Mouse (Mus musculus): ENCODE measurements at regions not wholly inside any gene's neighbourhood (a gene's known extent, or its start where the extent isn't known, plus 50 kb on each side); places are given as distances from the start of the nearest gene placed in this dataset.
A peak's percentile ranks its signal among the peaks of the same experiment; 100 is the strongest.

DNA sequence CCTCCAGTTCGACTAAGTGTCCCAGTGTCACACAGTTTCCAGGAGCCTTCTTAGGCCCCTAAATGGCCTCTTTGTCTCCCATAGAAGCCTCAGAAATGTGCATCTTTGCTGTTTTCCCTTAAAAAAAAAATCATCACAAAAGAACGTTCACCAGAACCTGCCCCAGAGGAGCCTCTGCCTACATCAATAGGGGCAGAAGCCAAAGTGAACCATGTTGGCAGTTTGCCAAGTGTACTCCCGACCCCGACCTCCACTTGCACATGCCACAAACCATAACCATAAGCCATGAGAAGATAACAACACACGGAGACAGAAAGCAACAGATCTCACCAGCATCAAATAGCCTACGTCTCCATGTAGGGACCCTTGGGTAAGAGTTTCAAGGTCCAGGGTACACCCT, 388.4 kb downstream of the Nedd1 start:
- no peak for DNase-seq

DNA sequence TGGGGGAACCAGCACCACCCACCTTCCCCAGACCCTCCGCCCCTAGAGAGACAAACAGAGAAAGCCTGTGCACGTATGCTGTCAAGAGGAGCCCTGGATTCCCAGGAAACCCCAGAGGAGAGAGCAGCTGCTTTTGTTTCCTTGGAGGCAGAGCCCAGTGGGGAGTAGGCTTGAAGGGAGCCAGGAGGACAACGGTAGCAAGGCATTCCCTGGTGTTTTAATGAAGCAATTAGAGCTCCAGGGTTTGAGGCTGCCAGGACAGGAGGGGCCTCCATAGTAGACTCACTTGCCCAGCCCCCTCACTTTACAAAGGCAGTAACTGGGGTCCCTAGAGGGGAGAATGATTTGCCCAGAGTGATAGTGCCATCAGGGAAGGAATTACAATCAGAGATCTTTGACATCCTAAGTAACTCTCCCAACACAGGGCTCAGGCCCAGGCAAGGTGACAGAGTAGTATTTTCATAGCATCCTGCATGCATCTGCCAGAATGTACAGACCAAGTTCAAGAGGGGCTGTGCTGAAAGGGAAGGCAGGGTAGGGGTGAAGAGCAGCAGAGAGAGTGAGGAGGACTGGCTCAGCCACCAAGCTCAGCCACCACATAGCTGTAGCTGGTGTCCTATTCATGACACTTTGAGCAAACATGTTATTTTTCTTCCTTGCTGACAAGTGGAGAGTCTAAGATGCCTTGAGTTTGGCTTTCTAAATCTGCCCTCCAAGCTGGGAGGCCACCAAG, 389.0 kb downstream of the Nedd1 start:
- peak in 1 of 2 experiments; percentile 28 for DNase-seq

DNA sequence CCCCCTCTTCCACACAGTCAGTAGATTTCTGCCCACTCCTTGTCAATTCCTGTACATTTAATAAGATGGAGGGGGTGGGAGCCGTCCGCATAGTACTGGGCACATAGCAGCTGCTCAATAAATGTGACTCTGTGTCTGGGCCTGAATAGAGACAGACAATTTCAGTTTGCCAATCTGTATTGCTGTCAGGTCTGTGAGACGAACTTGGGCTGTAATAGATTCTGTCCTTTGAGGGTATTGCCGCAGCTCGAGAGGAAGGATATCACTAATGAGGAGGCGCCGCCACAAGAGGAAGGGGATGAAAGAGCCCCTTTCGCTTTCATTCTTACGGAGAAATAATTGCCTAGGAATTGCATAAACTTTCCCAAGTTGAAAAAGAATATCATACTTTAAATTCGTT, 392.1 kb downstream of the Nedd1 start:
- DNase-seq = no peak

DNA sequence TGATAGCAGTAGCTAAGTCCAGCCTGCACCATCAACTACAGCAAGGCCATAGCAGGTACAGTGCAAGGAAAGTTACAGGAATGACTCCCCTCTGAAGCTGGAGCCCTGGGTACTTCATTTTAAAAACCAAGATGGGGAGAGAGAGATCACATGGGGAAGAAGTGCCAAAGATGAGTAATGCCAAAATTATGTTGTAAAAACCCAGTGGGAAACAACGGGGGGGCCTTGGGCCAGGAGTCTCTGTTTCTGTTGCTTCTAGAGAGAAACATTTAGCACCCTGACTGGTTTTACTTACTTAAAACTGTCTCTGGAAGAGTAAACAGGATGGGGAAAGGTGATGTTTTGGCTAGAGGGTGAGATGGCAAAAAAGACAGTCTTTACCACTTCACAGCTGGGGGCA, 392.6 kb downstream of the Nedd1 start:
- no peak for DNase-seq

DNA sequence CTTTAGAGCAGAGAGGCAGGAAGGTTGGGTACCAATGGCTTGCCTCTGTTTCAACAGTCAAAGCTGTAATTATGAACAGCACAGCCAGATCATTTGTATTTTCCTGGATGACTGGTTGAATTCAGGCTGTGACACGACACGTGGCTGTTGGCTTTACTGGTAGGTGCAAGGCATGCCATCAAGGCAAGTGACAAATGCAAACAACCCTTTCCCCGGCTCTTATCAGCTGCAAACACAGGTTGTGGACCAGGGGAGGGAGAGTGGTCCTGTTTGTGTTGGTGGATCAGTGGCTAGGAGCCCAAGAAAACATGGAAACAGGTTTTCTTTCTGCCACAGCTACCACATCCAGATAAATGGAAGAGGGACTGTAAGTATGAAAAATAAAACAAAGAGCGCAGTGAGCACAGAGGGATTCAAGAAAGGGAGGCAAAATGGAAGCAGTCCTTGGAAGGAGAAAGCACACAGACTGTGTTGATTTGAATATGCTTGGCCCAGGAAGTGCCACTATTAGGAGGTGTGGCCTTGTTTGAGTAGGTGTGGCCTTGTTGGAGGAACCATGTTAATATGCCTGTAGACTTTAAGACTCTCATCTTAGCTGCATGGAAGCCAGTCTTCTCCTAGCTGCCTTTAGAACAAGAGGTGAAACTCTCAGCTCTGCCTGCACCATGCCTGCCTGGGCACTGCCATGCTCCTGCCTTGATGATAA, 396.8 kb downstream of the Nedd1 start:
- DNase-seq = no peak

DNA sequence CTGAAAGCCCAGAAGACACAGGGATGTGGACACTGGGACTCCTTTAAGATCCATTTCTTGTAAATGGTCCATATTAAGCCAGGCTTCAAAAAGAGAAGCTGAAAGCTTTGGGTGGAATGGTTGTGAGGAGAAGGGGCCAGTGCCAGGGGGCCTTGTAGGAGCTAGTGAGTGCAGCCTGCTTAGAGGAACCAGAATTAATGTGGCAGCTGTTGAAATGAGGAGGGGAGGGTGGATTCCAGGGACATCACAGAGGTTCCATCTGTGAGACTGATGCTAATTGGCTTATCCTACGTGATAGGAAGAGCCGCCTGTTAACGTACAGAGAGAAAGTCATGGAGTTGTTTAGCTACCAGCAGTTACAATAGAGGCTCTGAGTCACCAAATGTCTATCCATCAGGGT, 407.6 kb downstream of the Nedd1 start:
- DNase-seq = no peak

DNA sequence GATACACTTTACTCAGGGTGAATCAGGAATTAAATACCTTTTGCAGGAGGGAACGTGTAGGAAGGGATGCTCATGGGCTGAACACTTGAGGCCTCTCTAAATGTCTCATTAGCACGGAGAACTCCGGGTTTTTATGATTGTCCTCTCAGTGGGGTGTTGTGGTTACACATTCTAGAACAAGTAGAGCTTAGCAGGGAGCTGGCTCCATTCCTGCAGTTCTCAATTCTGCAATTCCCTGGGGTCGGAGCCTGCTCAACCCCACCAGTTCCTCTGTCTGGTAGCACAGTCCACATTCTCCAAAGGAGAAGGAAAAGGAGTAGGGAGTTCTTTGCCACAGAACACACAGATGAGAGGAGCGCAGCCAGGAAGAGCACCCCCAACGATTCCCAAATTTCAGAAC, 409.9 kb downstream of the Nedd1 start:
- DNase-seq = no peak

DNA sequence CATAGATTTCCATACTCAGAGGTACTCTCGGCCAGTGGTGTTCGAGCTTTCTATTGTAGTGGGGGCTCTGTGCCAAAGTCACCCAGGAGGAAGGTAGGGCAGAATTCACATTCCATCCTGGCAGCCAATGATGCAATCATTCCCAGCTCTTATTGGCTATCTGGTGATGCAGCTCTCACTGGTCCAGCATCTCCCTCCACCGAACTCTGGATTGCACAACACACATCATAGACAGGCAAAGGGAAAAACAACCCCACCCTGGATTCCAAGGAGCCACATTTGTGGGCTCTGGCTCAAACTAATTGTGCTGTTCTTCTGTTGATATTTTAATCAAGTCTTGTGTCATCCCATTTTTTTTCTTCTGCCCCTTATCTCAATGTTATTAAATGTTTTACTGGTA, 413.6 kb downstream of the Nedd1 start:
- DNase-seq = no peak

DNA sequence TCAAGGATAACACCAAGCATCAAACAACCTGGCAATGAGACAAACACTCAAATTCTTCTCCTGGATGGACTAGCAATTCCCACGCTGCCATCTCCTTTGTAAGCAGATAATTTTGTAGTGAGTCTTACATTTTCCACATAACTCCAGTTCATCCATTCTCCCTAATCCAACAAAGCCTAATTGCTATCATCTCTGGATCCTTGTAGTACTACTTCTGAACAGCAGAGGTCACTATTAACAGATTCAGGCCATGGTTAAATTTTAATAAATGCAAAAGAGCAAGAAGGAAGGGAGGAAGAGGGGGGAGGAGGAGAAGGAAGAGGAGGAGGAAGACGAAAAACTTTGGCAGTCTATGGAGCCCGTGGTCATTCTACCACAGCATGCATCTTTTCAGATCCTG, 414.4 kb downstream of the Nedd1 start:
- DNase-seq = no peak

DNA sequence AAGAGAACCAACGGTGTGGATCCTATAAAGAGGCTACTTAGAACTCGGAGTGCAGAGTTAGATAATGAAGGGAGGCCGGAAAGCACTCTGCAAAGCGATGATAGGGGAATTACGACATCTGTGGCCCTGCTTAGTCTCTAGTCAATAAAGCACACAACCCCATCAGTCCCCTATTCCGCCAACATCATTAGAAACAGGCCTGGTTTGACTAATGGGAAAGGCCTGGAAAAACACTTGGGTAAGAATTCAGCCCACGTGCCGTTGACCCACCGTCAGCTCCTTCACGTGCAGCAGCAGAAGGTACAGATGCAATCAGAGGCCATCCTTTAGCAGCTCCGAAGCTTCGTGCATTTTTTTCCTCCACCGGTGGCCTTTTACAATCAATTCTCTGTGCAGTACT, 423.5 kb downstream of the Nedd1 start:
- DNase-seq = no peak

DNA sequence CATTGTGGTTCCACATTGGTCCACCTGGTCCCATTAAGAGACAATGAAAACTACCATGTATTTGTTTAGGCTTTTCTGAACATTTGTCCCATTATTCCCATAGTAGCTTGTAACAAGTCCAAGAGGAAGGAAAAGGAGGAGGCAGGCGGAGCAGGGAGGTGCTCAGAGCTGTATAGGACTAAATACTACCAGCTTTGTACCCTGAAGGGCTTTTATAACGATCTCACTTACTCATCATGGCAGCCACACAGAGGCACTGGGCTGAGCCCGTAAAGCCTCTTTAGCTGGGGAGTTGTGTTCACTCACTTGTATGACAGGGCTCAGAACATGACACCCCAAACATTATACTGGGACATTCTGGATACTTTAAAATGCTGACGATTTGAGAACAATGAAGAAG, 425.4 kb downstream of the Nedd1 start:
- DNase-seq = no peak

DNA sequence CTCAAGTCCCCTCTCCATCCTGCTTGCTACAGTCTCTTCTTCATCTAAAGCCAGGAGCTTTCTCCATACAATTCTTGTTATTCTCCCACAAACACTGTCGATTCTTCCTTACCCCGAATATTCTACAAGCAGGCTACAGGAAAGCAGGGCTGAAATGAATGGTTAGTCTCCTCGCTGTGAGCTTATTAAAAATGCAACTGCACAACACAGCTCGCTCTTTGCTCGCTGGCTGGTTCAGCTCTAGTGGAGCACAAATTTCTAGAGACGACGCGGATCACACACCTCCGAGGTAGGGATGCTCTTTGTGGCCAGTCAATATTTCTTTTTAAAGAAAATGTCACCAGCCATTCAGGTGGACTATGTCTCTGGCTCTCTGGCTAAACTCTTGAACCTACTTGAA, 425.9 kb downstream of the Nedd1 start:
- DNase-seq = no peak

DNA sequence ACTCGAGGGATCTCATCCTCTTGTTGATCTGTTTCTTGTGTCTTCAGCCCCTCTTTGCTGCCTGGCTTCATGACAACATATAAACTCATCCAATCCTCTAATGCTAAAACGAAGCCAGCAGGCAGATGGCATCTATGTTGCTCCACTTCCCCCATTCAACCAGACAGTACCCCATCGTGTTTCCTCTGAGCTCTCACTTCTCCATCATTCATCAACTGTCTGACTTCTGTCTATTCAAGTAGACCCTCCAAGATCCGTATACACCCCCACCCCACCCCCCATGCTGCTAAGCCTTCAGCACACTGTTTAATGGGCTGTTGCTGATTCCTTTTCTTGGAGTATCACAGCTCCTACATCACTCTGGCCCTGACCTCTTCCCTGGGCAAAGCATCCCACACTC, 429.0 kb downstream of the Nedd1 start:
- DNase-seq = no peak

DNA sequence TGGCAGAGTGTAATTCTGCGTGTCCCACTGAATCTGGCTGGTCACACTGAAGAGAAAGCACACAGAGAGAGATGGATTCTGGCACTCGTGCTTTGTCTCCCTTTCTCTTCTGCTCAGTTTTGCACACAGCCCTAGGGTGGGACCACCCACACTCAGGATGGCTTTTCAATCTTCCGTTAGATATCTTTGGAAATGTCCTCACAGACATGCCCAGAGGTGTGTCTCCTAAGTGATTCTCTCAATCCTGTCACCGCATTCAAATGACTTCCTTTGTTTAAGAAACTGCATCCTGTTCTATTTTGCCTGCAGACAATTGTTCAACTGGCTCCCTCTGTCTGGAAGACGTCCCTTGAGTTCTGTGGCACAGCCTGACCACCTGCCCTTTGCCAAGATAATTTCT, 433.0 kb downstream of the Nedd1 start:
- DNase-seq = no peak

DNA sequence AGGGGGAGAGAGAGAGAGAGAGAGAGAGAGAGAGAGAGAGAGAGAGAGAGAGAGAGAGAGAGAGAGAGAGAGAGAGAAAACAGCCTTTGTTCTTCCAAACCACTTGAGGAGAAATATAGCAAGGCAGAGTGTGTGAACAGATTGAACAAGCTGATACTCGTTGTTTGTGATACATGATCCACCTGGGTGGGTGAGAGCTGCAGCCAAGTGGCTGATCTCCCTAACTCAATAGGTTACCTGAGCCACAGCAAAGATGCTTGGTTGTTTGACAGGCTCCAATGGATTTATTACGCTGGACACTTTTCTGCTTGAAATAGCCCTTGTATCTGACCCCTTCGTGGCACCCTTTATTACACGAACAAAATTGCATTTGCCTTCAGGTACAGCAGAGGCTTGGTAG, 438.0 kb downstream of the Nedd1 start:
- DNase-seq = no peak

DNA sequence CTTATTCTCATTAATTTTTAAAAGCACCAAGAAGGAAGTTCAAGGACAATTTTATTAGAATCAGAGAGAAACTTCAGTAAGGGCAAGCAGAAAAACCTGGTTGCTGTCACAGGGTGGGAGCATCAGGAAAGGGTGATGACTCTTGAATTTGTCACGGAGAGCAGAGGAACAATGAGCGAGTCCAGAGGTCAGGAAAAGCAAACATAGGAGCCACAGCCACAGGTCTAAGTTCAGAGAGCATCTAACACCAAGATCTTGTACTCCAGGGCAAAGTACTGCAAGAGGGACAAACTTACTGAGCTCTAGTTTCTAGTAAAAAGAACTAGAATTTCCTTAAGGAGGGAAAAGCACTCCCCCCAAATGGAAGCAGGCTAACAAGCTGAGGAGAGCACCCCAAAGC, 444.2 kb downstream of the Nedd1 start:
- DNase-seq = no peak

DNA sequence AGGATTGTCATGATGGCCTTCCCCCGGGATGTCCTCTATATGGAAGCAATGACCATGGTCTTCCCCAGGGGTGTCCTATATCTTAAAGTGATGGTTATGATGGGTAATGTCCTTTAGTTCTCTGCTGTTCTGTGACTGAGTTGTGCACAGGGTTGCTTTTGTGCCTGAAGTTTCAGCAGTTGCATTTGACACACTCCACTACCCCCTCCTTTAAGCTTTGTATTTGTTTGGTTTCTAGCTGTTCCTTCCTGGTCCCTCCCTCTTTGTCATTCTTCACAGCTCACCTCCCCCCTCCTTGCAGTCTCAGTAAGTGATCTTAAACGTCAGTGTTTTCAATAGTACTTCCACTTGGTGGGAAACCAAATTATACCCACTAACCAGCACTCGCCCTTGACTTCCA, 464.4 kb downstream of the Nedd1 start:
- no peak for DNase-seq

DNA sequence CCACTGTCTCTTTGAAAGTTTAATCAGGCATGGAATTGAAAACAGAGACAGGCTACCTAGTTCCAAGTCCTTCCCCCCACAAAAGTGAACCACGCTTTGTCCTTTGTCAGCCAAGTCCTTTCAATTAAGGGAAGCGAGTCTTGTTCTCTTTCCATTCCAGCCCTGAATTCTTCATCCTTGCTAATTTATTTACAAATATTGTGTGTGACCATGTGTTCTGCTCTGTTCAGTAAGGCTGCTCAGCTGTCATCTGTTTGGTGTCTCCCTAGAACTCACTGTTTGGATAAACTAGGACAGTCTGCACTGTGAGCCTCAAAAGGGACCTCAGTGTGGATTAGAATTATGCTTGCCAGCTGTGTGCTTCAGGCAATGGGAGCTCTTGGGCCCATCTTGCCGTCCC, 473.6 kb downstream of the Nedd1 start:
- no peak for DNase-seq

DNA sequence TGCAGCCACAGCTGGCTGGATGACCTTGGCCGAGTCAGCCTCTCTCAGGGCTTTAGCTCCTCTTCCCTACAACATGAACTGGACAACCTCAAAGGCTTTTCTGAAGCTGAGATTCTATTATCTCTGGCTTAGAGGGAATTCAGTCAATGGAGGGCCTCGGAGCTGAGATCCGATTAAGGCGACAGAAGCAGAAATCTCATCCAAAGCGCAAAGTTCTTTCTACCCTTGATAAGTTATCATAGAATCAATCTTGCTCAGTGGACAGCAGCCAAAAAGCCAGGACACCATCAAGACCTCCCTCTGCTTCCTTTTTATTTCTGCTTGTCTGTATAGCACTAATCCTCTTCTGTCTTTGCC, 474.8 kb downstream of the Nedd1 start:
- no peak for DNase-seq

DNA sequence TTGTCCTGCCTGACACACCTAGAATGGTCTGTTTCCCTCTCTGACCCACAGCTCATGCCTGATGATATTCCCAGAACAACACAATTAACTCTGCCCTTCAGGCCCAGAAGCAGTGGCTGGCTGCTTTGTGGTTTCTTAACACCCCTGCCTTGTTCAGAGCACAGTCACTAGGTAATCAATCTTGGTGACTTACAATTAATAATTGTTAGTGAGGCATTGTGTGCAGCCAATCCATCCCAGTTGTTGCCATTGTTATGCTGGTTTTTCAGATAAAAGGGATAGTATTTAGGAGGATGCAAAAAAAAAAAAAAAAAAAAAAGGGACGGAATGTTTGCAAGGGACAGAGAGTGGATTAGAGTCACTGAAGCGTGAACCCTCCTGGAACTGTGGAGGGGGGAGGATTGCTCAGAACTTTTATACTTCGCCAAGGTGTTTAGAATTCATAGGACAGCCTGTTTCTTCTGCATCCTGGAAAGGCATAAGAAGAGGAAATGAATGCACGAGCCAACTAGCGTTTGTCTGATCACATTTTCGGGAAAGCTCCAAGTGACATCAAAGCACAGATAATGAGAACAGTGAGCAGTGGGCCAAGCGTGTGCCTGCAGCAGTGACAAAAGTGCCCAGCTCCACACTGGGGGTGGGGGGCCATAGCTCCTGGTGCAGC, 475.3 kb downstream of the Nedd1 start:
- DNase-seq = peak in 1 of 2 experiments; percentile 19

DNA sequence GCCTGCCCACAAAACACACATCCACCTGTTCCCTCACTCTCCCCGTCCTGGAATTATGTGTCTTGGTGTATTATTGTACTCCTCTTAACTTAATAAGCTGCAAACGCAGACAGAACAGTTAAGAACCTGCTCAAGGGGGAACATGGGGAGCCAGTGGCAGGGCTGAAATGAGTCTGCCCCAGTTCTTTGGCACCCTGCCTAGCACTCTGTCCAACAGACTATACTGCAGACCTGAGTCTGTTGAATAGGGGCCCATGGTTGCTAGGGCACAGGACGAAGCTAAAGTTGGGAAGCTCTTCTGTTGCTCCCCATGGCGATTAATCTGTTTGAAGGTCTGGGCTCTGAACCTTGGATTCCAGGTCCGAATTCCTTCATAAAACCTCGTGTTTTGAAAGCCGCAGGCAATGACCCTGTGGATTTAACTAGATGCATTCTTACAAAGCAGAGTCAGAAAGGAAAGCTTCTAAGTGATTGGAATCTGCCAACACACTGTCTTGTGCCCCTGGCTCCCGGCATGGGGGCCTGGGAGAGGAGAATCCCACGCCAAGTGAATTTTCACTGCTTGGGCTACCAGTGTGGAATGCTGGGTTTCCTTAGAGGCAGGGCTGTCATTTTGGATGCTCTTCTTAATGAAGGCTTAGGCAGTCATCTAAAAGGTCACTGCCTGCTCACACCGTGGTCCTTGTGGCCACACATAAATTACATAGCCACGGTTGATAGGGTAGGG, 479.3 kb downstream of the Nedd1 start:
- no peak for DNase-seq

DNA sequence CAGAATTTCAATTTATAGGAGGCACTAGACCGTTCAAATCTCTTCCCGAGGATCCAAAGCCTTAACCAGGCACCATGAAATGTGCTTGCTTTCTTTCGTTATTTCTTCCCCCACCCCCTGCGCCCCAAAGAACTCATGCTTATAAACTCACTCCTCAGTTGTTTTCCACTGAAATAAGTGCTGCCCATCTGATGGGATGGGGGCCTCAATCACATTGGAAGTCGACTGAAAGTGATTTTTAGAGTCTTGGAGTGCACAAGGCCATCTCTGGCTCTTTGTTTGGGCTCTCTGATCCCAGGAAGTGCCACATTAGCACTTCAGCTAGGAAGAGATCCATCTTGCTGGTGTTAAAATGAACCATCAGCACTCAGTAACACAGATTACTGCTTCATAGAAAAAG, 484.3 kb downstream of the Nedd1 start:
- no peak for DNase-seq

DNA sequence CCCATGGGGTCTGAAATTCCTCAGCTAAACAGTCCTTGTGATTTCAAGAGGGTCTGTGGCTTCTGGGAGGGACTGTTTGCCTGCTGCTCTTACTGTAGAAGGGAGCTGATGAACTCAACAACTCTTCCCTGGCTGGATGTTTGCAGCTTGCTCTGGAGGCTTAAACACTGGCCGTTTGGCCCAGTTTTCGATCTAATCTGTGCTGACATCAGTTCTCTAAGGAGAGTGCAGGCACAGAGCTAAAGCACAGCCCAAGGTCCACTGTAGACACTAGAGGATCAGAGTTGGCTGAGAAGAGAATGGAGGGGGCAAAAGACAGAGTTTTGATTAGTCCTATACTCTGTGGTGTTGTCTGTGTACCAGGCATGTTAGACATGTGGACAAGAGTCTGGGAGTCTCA, 490.1 kb downstream of the Nedd1 start:
- DNase-seq = no peak

Measured in layer of hippocampus, postnatal 36 days (tissue).